Mouse (Mus musculus) urinary bladder, postnatal 14 days (tissue): ENCODE results near the gene Dgkd.
A peak's percentile ranks its signal among the peaks of the same experiment; 100 is the strongest.

ENCODE experiments used
- DNase-seq: peaks from one replicate; pipeline ENCODE4 v3.0.0; 2021; ENCODE audit warnings: low spot score

Dgkd gene

DNA sequence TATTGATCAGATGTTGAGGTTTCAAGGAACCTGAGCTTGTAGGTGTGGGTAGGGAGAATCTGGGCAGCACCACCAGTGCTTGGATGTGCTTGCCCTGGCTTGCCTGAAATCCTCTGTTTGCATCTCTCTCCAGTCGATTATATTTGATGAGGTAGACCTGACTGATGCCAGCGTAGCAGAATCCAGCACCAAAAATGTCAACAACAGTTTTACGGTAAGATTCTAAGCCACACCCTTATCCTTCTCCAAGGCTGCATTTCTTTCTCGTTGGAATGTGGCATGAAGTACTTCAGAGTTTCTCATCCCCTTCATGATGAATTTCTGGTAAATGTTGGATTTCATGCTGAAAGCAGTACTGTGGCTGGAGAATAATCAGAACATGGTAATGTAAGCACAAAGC lies 28.6 kb downstream of the Dgkd start:
- DNase-seq: no peak

DNA sequence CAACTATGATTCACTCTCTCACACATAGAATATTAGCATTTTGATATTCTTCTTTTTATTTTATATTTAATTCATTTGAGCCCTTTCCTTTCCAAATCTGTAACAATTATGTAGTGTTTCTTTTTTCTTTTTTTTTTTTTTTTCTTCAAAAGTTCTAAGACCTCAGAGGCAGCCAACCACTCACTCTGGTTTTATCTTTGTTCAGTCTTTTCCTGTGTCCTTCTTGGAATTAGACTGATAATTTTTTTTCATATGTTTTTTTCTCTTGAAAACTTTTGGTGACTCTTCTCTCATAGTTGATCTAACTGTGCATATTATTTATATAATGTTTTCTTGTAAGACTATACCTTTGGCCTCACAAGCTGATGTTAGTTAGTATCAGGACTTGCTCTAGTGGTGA lies 29.5 kb downstream of the Dgkd start:
- no peak for DNase-seq

DNA sequence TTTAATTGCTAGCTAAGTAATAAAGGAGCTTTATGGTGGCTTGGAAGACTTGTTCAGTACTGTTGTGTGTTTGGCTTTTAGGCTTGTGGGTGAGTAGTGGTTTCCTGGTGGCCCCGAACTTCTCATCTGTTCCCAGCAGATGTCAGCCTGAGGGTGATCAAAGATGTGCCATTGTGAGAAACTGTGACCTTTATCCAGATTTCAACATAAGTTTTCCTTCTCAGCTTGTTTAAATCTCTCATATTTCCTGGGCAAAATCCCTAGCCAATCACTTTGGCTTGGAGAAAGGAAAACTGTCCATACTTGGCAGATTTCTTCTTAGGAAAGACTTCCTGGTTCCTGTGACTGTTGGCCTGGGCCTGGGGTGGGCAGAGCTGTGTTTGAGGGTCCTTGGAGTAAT lies 37.9 kb downstream of the Dgkd start:
- DNase-seq: no peak

DNA sequence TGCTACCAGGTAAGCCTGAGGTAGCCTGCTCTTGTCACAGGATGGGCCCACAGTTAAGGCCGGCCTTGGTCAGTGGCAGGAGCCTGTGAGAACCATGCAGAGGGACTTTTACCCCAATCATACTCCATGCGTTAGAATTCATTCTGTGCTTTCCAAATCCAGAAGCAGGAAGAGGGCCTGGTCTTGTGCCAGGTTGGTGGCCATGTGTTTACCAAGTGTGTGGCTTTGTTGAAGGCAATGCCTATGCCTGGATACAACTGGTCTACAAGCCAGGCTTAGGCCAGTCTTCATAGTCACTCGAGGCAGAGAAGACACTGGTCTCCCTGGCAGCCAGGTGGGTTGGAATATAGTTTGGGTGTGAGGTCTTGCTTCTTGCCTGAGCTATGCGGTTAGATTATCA lies 38.5 kb downstream of the Dgkd start:
- peak; percentile 24 for DNase-seq

DNA sequence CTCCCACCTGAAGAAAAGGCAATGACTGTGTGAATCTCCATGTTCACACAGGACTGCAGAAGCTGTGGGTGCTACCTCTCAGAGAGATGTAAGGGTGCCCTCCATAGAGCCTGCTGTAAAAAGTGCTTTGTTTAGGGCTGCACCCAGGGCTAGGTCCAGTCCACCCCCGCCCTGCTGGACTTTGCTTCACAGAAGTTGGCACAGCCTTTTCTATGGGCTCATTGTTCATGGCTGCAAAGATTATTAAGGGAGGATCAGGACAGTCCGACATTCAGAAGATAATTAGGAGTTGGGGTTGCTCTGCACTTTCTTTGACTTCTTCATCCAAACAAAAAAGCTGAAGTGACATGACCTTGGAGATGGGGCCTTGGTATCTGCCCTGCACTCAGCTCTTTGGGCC lies 39.4 kb downstream of the Dgkd start:
- DNase-seq: no peak

DNA sequence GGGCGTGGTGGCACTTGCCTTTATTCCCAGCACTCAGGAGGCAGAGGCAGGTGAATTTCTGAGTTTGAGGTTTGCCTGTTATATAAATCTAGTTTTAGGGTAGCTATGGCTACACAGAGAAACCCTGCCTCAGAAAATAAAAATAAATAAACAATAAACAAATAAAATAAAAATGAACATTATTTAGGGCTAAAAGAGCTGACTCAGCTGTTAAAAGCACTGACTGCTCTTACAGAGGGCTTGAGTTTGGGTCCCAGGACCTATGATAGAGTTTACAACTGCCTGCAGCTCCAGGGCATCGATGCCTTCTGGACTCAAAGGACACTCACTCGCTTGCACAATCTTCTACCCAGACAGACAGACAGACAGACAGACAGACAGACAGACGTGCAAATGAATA lies 40.3 kb downstream of the Dgkd start:
- DNase-seq: no peak

DNA sequence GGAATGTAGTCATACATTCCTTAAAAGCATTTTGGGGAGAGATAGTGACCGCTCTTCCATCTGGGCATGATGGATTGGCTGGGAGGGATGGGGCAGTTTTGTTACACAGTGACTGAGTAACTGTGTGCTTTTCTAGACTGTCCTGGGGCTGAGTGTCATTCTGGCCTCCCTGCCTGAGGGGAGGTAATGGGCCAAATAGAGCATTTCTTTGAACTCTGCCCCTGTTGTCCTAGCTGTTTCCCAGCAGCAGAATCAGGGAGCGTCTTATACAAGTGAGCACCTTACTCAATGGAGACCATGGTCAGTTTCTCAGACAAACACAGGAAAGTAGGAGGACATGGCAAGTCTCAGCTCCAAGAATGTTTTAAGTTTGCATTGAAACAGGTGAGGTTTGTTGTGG lies 43.8 kb downstream of the Dgkd start:
- no peak for DNase-seq

DNA sequence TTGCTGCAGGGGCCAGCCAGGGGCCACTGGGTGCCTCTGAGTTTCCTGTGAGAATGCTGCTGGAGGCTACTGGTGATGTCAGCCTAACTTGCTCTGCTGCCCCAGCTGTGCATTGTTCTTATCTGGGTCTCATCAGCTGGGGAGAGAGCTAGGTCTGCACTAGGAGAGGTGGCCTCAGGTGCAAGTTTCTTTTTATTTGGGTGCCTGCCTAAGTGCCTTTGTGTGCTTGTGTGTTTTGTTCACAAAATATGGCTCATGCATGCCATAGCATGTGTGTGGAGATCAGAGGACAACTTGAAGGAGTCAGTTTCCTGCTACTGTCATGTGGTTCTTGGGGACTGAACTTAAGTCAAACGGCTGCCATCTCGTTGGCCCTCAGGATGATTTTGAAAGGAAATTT lies 46.6 kb downstream of the Dgkd start:
- DNase-seq: no peak

DNA sequence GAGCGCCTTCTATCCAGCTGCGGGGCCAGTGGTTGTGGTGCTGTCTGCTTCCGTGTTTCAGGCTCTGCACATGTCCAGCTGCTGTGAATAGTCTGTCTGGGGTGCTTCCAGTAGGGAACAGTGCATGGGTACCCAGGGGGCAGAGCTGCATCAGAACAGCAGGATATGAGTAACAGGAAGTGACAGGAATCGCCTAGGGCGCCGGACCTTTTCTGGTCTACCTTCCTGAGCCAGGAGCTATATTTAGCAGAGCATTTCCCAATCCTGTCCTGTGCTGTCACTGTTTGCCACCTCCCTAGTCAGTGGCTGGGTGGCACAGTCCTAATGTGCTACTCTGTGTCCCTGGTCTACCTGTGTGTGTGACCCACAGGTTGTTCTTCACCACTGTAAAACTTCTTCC lies 47.9 kb downstream of the Dgkd start:
- peak; percentile 36 for DNase-seq

DNA sequence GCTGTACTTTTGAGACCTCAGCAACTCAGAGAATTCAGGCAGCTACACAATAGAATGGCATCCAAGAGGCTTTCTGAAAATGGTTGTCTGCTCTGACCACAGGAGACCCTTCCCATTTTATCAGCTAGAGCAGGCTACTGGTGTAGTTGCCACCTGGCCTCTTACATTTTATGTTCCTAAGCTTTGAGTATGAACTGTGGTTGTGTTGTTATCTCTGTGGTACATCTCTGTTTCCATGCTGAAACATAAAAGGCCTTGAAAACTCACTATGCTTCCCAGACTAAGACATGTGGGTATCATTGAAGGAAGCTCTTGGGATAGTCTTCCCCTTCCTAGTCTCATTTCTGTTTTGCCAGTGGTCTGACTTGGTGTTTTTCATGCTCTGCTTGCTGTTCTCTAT lies 49.1 kb downstream of the Dgkd start:
- no peak for DNase-seq

DNA sequence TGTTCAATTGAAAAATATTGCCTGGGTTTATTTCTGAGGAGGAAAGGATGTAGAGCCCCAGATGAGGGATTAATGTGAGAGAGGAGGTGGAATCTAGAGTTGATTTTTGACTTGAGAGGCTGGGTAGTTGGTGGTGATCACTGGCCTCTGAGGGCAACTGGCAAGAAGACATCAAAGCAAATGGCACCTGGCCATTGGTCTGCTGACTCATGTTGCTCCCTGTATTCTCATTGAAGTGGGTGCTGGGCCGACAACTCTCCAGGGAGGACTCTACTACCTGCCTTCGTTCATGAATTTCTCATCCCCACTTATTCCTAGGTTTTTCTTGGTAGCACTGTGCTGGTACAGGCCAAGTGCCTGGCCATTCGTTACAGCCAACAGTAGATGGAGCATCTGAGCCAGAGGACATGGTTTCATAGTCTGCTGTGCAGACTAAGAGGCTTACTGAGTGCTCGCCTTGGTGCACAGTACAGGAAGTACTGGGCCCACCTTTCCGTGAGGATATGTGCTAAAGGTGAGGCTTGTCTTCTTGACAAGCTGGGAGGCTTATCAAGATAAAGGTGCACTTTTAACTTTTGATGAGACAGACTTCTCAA lies 53.4 kb downstream of the Dgkd start:
- DNase-seq: no peak

DNA sequence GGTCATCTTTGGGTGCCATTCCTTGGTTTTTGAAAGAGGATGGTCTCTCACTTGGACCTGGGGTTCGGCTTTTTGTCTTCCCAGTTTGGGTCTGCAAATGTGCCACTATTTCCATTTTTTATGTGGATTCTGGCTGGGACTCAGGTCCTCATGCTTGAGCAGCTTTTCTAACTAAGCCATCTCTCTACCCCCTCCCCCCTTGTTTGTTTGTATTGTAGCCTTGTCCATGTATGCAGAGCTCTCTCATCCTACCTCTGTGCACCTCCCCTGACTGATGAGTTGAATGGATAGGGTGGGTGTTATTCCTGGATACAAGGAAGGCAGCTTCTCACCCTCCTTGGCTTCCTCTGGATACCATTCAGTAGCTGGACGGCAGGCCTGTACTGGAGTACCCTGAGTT lies 54.9 kb downstream of the Dgkd start:
- DNase-seq: no peak

DNA sequence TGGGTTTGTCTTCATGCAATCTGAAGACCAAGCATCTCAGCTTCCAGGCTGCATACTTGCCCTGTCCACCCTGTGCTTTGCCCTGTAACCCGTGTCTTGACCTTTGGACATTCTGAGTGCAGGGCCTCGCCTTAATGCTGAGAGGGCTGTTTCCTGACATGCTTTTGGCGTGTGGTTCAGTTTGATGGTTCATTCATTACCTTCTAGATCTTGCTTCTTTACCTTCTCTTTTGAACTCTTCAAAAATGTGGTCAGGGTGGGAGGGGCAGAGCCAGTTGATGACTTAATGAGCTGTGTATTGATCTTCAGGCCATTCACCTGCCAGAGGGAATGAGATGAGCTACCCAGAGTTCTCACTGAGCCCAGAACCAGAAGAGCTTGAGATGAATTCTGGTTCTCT lies 55.6 kb downstream of the Dgkd start:
- no peak for DNase-seq

DNA sequence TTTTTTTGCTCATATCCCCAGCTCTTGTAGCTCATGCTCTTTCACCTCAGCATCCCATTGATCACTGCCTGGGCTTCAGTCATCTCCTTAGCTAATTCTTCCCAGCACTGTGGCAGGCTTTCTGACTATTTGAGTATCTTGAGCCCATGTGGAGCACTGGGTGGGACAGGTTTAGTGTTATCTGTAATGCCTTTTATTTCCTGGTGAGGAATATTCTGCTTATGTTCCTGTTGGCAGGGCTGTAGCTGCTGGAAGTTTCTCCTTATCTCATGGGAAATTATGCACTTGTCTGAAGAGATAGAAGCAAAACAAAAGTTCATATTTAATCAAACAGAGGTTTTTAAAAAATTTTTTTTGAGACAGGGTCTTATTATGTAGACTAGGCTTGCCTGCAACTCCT lies 56.5 kb downstream of the Dgkd start:
- no peak for DNase-seq

DNA sequence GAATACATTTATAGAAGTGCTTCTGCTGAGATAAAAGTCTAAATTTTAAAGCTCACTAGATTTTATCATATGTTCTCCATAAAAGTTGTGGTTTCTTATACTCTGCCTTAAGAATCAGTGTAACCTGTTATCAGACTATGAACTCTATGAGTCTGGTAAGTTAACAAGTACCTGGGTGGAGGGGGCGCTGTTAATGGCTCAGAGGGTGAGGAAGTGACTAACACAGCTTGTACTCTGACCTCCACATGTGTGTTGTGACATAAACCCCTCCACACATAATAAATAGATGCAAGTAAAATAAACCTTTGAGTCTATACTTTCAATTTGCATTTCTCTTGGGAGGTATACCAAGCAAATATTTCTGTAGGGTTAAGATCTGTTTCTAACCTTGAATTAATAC lies 57.3 kb downstream of the Dgkd start:
- no peak for DNase-seq

DNA sequence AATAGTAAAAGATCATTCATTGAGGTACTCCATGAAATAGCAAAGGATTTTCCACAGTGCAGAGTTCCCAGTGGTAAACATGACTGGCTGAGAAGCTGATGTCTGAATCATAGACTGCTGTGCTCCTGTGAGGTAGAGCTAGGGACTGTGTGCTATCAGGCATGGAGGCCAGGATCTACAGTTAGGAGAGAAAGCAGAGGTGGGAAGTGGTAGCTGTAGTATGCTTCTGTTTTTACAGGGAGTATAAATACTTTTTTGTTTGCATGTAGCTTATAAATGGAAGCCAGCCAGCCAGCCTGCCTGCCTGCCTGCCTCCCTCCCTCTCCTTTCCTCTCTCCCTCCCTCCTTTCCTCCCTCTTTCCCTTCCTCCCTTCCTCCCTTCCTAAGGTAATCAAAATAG lies 60.3 kb downstream of the Dgkd start:
- DNase-seq: no peak

DNA sequence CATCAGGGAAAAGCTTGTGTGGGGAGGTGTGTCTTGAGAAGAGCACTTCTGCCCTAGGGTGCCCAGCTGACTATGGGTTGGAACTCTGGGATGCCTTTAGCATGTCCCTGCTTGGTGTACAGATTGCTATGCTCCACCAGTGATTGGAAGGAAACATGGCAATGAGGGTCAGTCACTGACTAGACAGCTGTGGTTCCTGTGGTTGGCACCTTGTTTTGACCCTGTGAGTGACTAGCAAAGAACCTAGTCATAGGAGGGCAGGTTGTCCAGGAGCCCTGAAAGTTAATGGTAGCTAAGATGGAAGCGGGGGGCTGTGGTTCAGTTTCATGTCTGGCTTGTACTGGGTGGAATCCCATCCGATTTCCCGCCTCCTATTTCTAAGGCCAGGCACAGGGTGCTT lies 64.3 kb downstream of the Dgkd start:
- DNase-seq: no peak

DNA sequence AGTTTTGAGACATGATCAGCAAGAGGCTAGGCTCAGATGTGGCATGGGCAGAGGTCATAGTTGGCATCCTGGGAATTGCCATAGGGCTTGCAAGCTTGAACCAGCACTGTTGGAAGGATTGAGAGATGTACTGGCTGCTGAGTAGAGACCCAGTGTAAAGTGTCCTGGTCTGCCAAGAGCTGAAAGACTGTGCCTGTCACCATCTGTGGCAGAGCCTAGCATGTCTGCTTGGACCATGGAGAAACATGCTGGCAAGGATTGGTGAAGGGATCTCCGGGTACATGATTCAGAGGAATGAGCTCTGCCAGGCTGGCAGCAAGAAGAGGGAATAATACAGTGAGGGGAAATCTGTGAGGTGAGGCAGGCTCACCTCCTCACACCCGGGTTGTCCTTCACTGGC lies 65.0 kb downstream of the Dgkd start:
- DNase-seq: no peak

DNA sequence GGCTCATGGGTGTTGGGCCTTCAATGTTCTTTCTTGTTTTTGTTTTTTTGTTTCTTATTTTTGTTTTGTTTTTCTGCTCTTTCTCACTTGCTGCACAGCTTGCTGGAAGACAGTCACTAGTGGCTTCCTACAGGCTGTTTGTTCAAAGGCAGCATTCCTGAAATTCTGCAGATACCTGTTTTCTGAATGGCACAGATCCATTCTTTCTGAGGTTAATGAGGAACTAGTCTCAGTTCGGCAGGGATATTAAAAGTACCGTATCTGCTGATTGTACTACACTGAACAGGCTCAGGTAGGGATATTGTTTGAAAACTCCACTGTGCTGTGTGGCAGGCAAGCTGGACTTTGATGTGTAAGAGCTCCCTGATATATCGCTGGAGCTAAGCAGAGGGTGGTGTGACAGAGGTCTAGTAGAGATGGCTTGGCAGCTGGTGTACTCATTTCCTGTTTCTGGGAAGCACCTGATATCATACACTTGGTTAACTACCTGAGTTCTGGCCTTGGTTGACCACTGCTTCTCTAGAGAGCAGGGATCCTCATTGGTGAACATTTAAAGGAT lies 67.0 kb downstream of the Dgkd start:
- no peak for DNase-seq

DNA sequence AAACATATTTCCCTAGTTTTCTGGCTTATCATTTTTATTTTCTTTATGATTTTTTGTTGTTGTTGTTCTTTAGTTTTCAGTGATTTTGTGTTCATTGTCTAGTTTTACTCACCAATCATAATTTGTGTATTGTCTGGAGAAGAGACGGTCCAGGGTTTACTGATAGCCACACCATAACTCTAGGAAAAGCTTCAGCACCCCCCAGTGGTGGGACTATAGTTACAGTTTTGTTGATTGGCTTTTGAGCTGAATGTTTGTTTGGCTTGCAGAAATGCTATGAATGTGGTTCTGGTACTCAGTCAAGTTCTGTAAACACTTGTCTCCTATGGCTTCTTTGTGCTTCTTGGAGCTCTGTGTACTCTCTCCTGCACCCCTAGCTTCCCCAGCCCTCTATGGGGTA lies 69.6 kb downstream of the Dgkd start:
- peak; percentile 58 for DNase-seq

DNA sequence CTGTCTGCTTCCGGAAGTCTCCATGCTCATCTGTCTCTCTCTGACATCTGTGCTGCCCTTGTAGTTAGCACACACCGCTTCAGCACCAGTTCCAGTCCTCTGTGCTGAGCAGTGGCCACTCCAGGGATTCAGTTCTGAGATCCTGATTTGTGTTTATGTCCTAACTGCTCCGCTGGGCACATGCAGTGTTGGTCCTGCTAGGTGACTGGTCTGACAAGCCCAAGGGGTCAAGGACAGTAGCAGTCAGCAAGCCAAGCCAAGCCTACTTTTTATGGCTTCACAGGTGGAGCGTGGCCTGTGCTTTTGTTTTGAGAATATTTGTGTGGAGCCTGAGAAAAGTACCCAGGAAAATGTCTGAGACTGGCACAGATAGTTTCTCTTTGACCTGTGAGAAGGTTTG lies 71.8 kb downstream of the Dgkd start:
- no peak for DNase-seq

DNA sequence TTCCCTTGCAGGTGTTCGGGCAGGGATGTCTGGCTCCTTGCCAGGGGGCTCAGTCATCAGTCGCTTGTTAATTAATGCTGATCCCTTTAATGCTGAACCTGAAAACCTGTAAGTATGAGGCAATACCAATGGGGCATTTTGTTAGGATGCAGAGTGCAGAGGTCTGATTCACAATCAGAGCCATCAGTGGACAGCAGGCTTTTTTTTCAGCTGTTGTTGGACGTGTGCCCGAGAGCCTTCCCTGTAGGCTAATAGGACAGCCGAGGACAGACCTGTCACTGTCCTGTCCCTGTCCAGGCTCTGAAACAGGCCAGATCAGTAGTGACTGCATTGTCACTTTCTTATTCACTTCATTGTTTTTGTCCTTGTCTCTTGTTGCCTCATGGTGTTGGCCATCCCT lies 76.6 kb downstream of the Dgkd start:
- DNase-seq: peak; percentile 9

DNA sequence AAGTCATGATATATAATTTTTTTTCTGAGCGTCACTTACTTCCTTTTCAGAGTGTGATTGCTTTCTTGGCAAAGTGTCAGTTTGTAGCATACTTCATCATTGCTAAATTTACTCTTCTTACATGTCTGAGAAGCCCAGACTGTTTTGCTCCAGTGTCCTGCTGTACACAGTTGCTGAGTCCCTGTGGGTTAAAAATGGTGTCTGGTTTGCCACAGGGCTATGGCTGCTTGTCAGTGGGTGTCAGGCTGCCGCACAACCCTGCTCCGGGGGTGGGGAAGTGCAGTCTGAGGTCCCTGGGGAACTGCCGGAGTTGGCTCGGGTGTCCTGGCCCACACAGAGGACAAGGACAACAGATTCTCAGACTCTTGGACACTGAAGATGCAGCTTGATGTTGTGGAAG lies 80.0 kb downstream of the Dgkd start:
- DNase-seq: no peak

DNA sequence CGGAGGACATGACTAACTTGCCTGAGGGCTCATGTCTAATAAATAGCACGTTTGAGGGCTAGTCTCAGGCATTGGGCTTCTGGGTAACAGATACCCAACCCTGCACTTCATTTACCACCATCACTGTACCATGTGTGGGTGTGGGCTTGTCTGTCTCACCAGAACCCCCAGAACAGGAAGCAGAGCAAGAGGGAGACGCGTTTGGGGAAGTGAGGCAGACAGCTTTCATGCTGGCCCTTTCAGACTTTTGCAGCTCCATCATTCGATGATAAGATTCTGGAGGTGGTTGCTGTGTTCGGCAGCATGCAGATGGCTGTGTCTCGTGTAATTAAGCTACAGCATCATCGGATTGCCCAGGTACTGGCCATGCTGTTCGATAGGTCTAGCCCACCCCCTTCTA lies 82.0 kb downstream of the Dgkd start:
- no peak for DNase-seq

DNA sequence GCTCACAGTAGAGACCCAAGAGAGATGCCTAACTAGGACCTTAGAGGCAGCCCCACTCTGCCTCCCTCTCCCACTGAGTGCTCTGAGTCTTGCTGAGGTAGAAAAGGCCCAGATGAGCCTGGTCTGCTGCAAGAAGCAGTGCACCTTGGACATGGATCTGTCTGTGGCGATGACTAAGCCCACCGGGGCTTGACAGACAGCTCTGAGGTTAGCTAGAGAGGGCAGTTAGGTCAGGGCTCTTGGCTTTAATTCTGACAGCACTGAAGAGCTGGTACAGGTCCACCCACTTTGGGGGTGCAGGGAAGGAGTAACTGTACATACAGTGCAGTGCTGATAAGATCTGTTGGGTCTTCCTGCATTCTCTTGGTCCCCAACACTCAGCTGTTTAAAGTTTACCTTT lies 82.5 kb downstream of the Dgkd start:
- DNase-seq: no peak
